ENCODE assay signal across 11 mouse cellular contexts in genomic region chr2:180289440-180290108, GRCm38 (mm10). TPM values are rescaled to one million over a fixed set of nuclear protein-coding genes. Genes with fewer than 3 reads are reported as not detected.
DNase-seq lines count a peak whose midpoint lies in the region; ATAC-seq and TF ChIP-seq lines count a peak whose summit lies in the region.
"Had no signal": no experiment of that assay in that cellular context is flagged by ENCODE, and none has a peak within 500 bp of the region (broad histone marks: within the 10 kb centered on the region; RNA-seq: fewer than 3 reads in every experiment).

Gene Rbbp8nl (minus strand): TSS chr2:180289879.

- peaks cover 2 to 40% of the 10 kb centered on the region in 2 experiments; a peak in 1 of 4 replicates for H3K4me1 ChIP-seq in ES-E14 (ENCODE audit: control insufficient read depth in 2 of 2, insufficient read depth in 2 of 2, low read length in 2 of 2, poor library complexity in 1 of 2)
- peaks cover 14% of the 10 kb centered on the region; the same call in 1 of the 2 replicates for H3K4me1 ChIP-seq in embryonic facial prominence, embryonic 12.5 days
- peaks cover 7% of the 10 kb centered on the region; the same call in 1 of the 2 replicates for H3K4me1 ChIP-seq in liver, embryonic 11.5 days (replicated peaks; ENCODE audit: control insufficient read depth, insufficient read depth, low read length)
- no peaks in the 10 kb centered on the region for H3K4me1 ChIP-seq in midbrain, embryonic 14.5 days (ENCODE audit: control insufficient read depth, insufficient read depth, low read length)
- H3K4me1 ChIP-seq: forebrain, embryonic 13.5 days; neural tube, embryonic 12.5 days had no signal

- H3K9ac ChIP-seq in ES-E14 (ENCODE audit: insufficient read depth, low read depth, low read length, poor library complexity, severe bottlenecking) = peak within 1 kb of the TSS; percentile 27; the same call in 1 of the 2 replicates
- H3K9ac ChIP-seq in embryonic facial prominence, embryonic 12.5 days = no peak within 1 kb of the TSS
- H3K9ac ChIP-seq in liver, embryonic 11.5 days (ENCODE audit: low read depth, low read length) = no peak within 1 kb of the TSS
- no peak within 1 kb of the TSS for H3K9ac ChIP-seq in midbrain, embryonic 14.5 days (replicated peaks; ENCODE audit: low read length)
- H3K9ac ChIP-seq: forebrain, embryonic 13.5 days; neural tube, embryonic 12.5 days had no signal

- H3K9me3 ChIP-seq in ES-E14 (ENCODE audit: control insufficient read depth, insufficient read depth, low read depth, low read length) = no peaks in the 10 kb centered on the region
- H3K9me3 ChIP-seq in embryonic facial prominence, embryonic 12.5 days = no peaks in the 10 kb centered on the region
- H3K9me3 ChIP-seq in liver, embryonic 11.5 days (ENCODE audit: control insufficient read depth, low read length) = no peaks in the 10 kb centered on the region
- H3K9me3 ChIP-seq in midbrain, embryonic 14.5 days (ENCODE audit: control insufficient read depth, low read length) = no peaks in the 10 kb centered on the region
- H3K9me3 ChIP-seq: forebrain, embryonic 13.5 days; neural tube, embryonic 12.5 days had no signal

- 24% methylated on average over 16 of the region's 16 CpGs for WGBS in embryonic facial prominence, embryonic 12.5 days
- 39% methylated on average over 16 of the region's 16 CpGs for WGBS in liver, embryonic 11.5 days
- 40% methylated on average over 16 of the region's 16 CpGs for WGBS in midbrain, embryonic 14.5 days

- in situ Hi-C loops in ES-E14 (cut with MboI; ENCODE audit: low sequenced_read_pairs in 2 of 2, unreplicated experiment in 2 of 2) = no loop called here

- peak within 1 kb of the TSS; percentile 24 for H3K4me2 ChIP-seq in embryonic facial prominence, embryonic 12.5 days (replicated peaks)
- H3K4me2 ChIP-seq in liver, embryonic 11.5 days = no peak within 1 kb of the TSS
- no peak within 1 kb of the TSS for H3K4me2 ChIP-seq in midbrain, embryonic 14.5 days (ENCODE audit: low read length)
- H3K4me2 ChIP-seq: forebrain, embryonic 13.5 days; neural tube, embryonic 12.5 days had no signal

- no peaks in the 10 kb centered on the region; the same call in 1 of the 2 replicates for H3K36me3 ChIP-seq in ES-E14 (ENCODE audit: control insufficient read depth, insufficient read depth, low read length, poor library complexity, severe bottlenecking)
- no peaks in the 10 kb centered on the region for H3K36me3 ChIP-seq in embryonic facial prominence, embryonic 12.5 days
- H3K36me3 ChIP-seq in liver, embryonic 11.5 days (ENCODE audit: control insufficient read depth, insufficient read depth, low read length) = no peaks in the 10 kb centered on the region
- H3K36me3 ChIP-seq in midbrain, embryonic 14.5 days (ENCODE audit: control insufficient read depth, insufficient read depth, low read length) = no peaks in the 10 kb centered on the region
- H3K36me3 ChIP-seq: neural tube, embryonic 12.5 days had no signal

- H3K27me3 ChIP-seq in embryonic facial prominence, embryonic 12.5 days = no peaks in the 10 kb centered on the region
- no peaks in the 10 kb centered on the region for H3K27me3 ChIP-seq in liver, embryonic 11.5 days (replicated peaks; ENCODE audit: control insufficient read depth, insufficient read depth, low read length)
- no peaks in the 10 kb centered on the region for H3K27me3 ChIP-seq in midbrain, embryonic 14.5 days (ENCODE audit: control insufficient read depth, insufficient read depth, low read length)
- H3K27me3 ChIP-seq: forebrain, embryonic 13.5 days; neural tube, embryonic 12.5 days had no signal

- DNase-seq in ES-E14 (ENCODE audit: low read depth, low spot score) = no peak
- DNase-seq in kidney, postnatal 14 days = peak; percentile 76
- DNase-seq in lung, postnatal 4 days = peak; percentile 76 to 88
- no peak for DNase-seq in adrenal gland, postnatal 14 days
- DNase-seq in liver, embryonic 11.5 days (ENCODE audit: low spot score) = no peak
- DNase-seq in midbrain, embryonic 14.5 days = no peak
- no peak for DNase-seq in heart, adult 18-20 months

- H3K4me3 ChIP-seq in ES-E14 (ENCODE audit: insufficient read depth in 1 of 2, low read depth in 1 of 2, low read length in 2 of 2, poor library complexity in 1 of 2, severe bottlenecking in 1 of 2) = peak within 1 kb of the TSS; percentile 16 to 37; a peak in 2 of 4 replicates
- H3K4me3 ChIP-seq in embryonic facial prominence, embryonic 12.5 days = no peak within 1 kb of the TSS
- H3K4me3 ChIP-seq in liver, embryonic 11.5 days (ENCODE audit: low read depth, low read length) = no peak within 1 kb of the TSS
- no peak within 1 kb of the TSS for H3K4me3 ChIP-seq in midbrain, embryonic 14.5 days (replicated peaks; ENCODE audit: low read depth, low read length)
- H3K4me3 ChIP-seq: forebrain, embryonic 13.5 days; neural tube, embryonic 12.5 days had no signal

- ATAC-seq in embryonic facial prominence, embryonic 12.5 days (ENCODE audit: insufficient number of reproducible peaks, insufficient read depth, low FRiP score, low TSS enrichment) = no peak
- ATAC-seq in liver, embryonic 11.5 days (replicated peaks; ENCODE audit: low FRiP score) = no peak
- no peak for ATAC-seq in midbrain, embryonic 14.5 days (ENCODE audit: low FRiP score, low TSS enrichment)
- ATAC-seq: forebrain, embryonic 13.5 days had no signal

- H3K27ac ChIP-seq in ES-E14 (ENCODE audit: insufficient read depth, low read depth, low read length, poor library complexity, severe bottlenecking) = peak within 1 kb of the TSS; percentile 51
- peak within 1 kb of the TSS; percentile 66 for H3K27ac ChIP-seq in embryonic facial prominence, embryonic 12.5 days
- H3K27ac ChIP-seq in liver, embryonic 11.5 days (ENCODE audit: low read depth, low read length) = no peak within 1 kb of the TSS
- no peak within 1 kb of the TSS for H3K27ac ChIP-seq in midbrain, embryonic 14.5 days (replicated peaks; ENCODE audit: low read depth, low read length)
- H3K27ac ChIP-seq: forebrain, embryonic 13.5 days; neural tube, embryonic 12.5 days had no signal

TF ChIP-seq in ES-E14, 5 proteins besides CTCF, POLR2A, EP300 and RAD21:
- no peak for TF ChIP-seq CHD2 (IDR thresholded peaks at IDR 0.05; ENCODE audit: low read depth, low read length)
- no peak for TF ChIP-seq MAFK (IDR thresholded peaks at IDR 0.05; ENCODE audit: insufficient read depth, low read depth, low read length)
- no peak for TF ChIP-seq HCFC1 (IDR thresholded peaks at IDR 0.05; ENCODE audit: borderline replicate concordance, insufficient read depth, low read length)
- no peak for TF ChIP-seq ZNF384 (IDR thresholded peaks at IDR 0.05; ENCODE audit: low read depth, low read length)
- TF ChIP-seq ZC3H11A (IDR thresholded peaks at IDR 0.05; ENCODE audit: borderline replicate concordance, low read depth, low read length) = no peak

RNA-seq across cellular contexts. Expression of gene Rbbp8nl, which starts in this region (rescaled TPM):
- total RNA-seq in ES-E14 (2012; rRNA removed) = 0.54 and 1.4 TPM in 2 replicates
- polyA plus RNA-seq in embryonic facial prominence, embryonic 12.5 days (2016; fragmentation: Nextera tagmentation; extraction: Ambion mirVana) = 0.77 and 1.3 TPM in 2 replicates
- not detected in 2 replicates for total RNA-seq in adrenal gland, postnatal 14 days (2021)
- 0.10 and 0.16 TPM in 2 replicates for polyA plus RNA-seq in liver, embryonic 11.5 days (2014; fragmentation: Nextera tagmentation; extraction: Ambion mirVana)
- not detected in 2 replicates for polyA plus RNA-seq in midbrain, embryonic 14.5 days (2014; fragmentation: Nextera tagmentation; extraction: Ambion mirVana)
- total RNA-seq in heart, adult 18-20 months (2021) = not detected
- total RNA-seq: layer of hippocampus, adult 8-10 months had no signal
- polyA plus RNA-seq: forebrain, embryonic 13.5 days had no signal

Comparison
In these comparisons a context has a peak if more than half of its experiments do, and no peak if none do; other contexts are left out.
1. DNase-seq: peak in kidney, postnatal 14 days (single experiment) and lung, postnatal 4 days (2 of 2); none in ES-E14 (single experiment), adrenal gland, postnatal 14 days (single experiment), liver, embryonic 11.5 days (single experiment), midbrain, embryonic 14.5 days (single experiment) and heart, adult 18-20 months (0 of 2).
2. H3K27ac ChIP-seq: peak in ES-E14 (single experiment) and embryonic facial prominence, embryonic 12.5 days (single experiment); none in liver, embryonic 11.5 days (single experiment) and midbrain, embryonic 14.5 days (single experiment).
3. H3K4me3 ChIP-seq: peak in ES-E14 (2 of 2); none in embryonic facial prominence, embryonic 12.5 days (single experiment), liver, embryonic 11.5 days (single experiment) and midbrain, embryonic 14.5 days (single experiment).